Mouse (Mus musculus) C2C12 (cell line): ENCODE data around the gene Vars2. TPM values are rescaled to one million over a fixed set of nuclear protein-coding genes. Genes with fewer than 3 reads are reported as not detected.

Source experiments
- H3K27me3 ChIP-seq: one replicate; pipeline ENCODE4 v1.6.1; 2011; ENCODE audit not compliant: control insufficient read depth, insufficient read depth, insufficient read length
- H3K36me3 ChIP-seq: one replicate; pipeline ENCODE4 v1.6.1; 2011; ENCODE audit not compliant: control insufficient read depth, insufficient read depth
- H3K4me3 ChIP-seq: one replicate; pipeline ENCODE4 v1.5.1; 2011; ENCODE audit warnings: mild to moderate bottlenecking, control low read depth; ENCODE audit not compliant: poor library complexity, insufficient read depth, severe bottlenecking
- H3K79me2 ChIP-seq: one replicate; pipeline ENCODE4 v1.6.1; 2011; ENCODE audit not compliant: control insufficient read depth, insufficient read depth
- H3K79me3 ChIP-seq: one replicate; pipeline ENCODE4 v1.6.1; 2011; ENCODE audit warnings: low read depth, control low read depth
- H3ac ChIP-seq: one replicate; pipeline ENCODE3; 2011; ENCODE audit warnings: low read depth; ENCODE audit not compliant: control insufficient read depth, insufficient read length
- CEBPB ChIP-seq: IDR thresholded peaks from one replicate; pipeline ENCODE4 v1.6.1; 2011; ENCODE audit warnings: low read depth, mild to moderate bottlenecking, control low read depth, moderate library complexity
- CTCF ChIP-seq: IDR thresholded peaks from one replicate; pipeline ENCODE4 v1.5.1; 2011; ENCODE audit not compliant: control insufficient read depth, insufficient read depth, insufficient read length
- FOSL1 ChIP-seq: IDR thresholded peaks from one replicate; pipeline ENCODE4 v1.8.0; 2011; ENCODE audit warnings: mild to moderate bottlenecking, low read length; ENCODE audit not compliant: poor library complexity, insufficient read depth, severe bottlenecking
- MAX ChIP-seq: IDR thresholded peaks from one replicate; pipeline ENCODE4 v1.6.1; 2011; ENCODE audit warnings: mild to moderate bottlenecking, control low read depth
- MYOD1 ChIP-seq: IDR thresholded peaks from one replicate; pipeline ENCODE4 v1.6.1; 2011; ENCODE audit warnings: low read depth; ENCODE audit not compliant: control insufficient read depth, insufficient read length
- MYOG ChIP-seq: IDR thresholded peaks from one replicate; pipeline ENCODE4 v1.6.1; 2011; ENCODE audit not compliant: control insufficient read depth, insufficient read length; ENCODE audit errors: extremely low read depth
- USF1 ChIP-seq: IDR thresholded peaks from one replicate; pipeline ENCODE4 v1.6.1; 2011; ENCODE audit warnings: low read depth, mild to moderate bottlenecking, control low read depth, moderate library complexity
- polyA plus RNA-seq: library from polyadenylated mRNA; unstranded; fragments of >200 nt; fragmentation: generic; extraction: Trizol; gene quantifications from one replicate; pipeline ENCODE4 v1.2.1, GENCODE M21; 2012; ENCODE audit warnings: missing spikeins

The Vars2 gene
- polyA plus RNA-seq, 1 experiment = 12.6 TPM

DNA sequence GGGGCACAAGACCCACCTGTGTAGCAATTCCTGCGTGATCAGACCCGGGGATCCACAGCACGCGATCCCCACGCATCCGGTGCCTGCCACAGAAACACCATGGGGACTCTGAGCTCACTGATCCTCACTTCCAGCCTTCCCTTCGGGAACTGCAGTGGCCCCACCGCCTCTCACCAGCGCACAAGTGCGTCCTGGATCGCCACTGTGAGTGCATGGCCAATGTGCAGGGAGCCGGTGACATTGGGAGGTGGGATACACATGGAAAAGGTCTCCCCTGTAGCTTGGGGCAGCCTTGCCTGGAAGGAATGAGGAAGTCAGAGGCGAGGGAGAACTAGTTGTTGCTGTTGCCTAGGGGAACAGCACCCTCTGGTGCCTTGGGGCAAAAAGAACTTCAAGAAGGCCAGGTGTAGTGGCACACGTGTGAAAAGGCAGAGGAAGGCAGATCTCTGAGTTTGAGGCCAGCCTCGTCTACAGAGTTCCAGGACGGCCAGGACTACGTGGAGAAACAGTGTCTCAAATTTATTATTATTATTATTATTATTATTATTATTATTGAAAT is 1.4 kb downstream of the Vars2 start:
- Histone ChIP-seq H3K27me3 (no peaks in the 10 kb centered on the region), H3ac (no peak overlapping the region), H3K4me3 (peak overlapping the region; percentile 82), H3K79me2 (peaks cover 16% of the 10 kb centered on the region), H3K79me3 (no peaks in the 10 kb centered on the region), H3K36me3 (peaks cover 6% of the 10 kb centered on the region)
- TF ChIP-seq CTCF (peak; percentile 34), USF1 (no peak)

DNA sequence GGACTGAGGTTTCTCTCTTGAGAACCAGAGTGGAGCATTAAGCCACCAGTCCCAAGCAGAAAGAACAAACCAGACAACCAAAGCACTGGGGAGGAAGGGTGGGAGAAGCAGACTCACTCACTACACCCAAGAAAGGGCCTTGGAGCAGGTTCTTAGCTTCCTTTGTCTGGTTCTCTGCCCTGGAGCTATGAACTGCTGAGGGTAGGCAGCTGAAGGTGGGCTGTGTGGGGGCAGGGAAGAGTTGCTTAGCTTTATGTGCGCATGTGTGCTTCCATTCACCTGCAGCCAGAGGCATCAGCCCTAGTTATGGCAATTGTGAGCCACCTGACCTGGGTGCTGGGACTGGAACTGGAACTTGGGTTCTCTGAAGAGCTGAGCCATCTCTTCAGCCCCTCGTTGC is 14.3 kb downstream of the Vars2 start:
- H3K36me3 ChIP-seq = no peaks in the 10 kb centered on the region

DNA sequence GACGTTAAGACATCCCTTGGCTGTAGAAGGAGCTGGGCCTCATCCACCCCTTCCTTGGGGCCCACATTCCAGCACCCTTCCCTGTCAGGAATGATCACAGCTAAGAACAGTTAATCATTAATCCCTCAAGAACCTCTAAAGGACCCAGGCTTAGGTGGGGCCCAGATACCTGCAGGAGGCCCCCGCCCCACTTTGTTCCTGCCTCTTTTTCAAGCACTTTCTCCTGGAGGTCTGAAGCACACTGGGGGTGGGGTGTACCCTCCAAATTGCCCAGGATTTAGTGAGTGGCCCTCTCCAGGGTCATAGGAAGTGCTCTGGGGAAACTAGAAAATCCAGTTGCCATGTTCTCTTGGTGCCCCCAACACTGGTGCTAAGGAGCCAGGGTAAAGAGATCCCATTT is 18.0 kb downstream of the Vars2 start:
- H3K36me3 ChIP-seq = no peaks in the 10 kb centered on the region
- no peak for TF ChIP-seq CEBPB
- no peak for TF ChIP-seq MAX
- no peak for TF ChIP-seq MYOG
- no peak for TF ChIP-seq USF1
- no peak for TF ChIP-seq FOSL1
- no peak overlapping the region for H3ac ChIP-seq
- H3K79me3 ChIP-seq = no peaks in the 10 kb centered on the region
- H3K27me3 ChIP-seq = peaks cover 3% of the 10 kb centered on the region
- no peak overlapping the region for H3K4me3 ChIP-seq
- no peaks in the 10 kb centered on the region for H3K79me2 ChIP-seq

More for the DNA sequence above, 14.3 kb downstream of the Vars2 start:
- Histone ChIP-seq H3ac (no peak overlapping the region), H3K4me3 (no peak overlapping the region), H3K79me3 (no peaks in the 10 kb centered on the region), H3K27me3 (peaks cover 3% of the 10 kb centered on the region), H3K79me2 (no peaks in the 10 kb centered on the region)
- TF ChIP-seq CEBPB (no peak), USF1 (no peak), MYOD1 (no peak), CTCF (no peak), MAX (no peak), MYOG (no peak), FOSL1 (no peak)

DNA sequence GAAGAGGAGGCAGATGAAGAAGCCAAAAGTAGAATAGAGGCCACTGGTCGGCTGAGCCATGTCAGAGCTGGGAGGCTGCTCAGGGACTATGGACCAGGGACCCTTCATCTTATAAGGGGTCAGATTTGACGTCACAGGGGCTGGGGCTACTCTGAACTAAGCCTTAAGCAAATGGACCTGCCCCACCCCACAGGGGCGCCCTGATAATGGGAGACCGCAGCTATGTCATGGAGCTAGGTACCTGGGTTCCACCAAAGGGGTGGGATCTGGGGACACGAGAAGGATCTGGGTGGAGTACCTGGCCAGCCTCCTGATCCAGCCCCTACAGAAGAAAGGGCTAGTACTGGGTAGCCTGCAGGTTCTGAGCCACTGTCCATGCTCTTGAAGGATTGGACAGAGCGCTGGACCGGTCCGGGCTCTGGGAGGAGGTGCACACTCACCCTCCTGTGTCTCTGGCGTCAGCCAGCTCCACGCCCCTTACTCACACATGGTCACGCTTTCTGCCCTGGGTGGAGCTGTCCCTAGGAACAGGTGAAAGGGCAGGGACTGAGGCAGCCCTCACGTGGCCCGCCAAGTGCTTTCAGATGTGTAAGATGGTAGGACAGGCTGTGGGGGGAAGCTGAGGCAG is 23.7 kb downstream of the Vars2 start, which contains the start of gene Mucl3:
TSS of gene Mucl3 (minus strand) at position 87 of the 628 bp plus-strand sequence.
- TF ChIP-seq MYOG (no peak), CEBPB (no peak), USF1 (no peak), FOSL1 (no peak), MYOD1 (no peak), CTCF (no peak), MAX (no peak)

DNA sequence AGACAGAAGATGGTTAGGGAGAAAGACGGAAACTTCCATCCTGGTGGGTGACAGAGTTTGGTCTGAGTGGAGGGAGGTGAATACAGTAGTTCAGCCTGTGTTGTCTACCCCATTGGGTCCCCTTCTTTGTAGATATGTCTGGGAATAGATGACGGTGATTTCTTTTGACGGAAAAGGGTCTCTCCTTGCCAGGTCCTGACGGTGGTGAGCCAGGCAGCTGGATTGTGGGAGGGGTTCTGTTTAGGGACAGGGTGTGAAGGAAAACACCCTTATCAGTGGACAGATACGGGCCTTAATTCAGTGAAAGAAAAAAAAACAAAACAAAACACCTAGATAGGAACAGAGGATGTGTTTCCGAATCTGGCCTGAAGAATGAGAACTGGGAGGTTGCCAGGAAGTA is 28.0 kb downstream of the Vars2 start:
- Histone ChIP-seq H3K36me3 (no peaks in the 10 kb centered on the region), H3ac (no peak overlapping the region), H3K27me3 (peaks cover 15% of the 10 kb centered on the region), H3K79me2 (no peaks in the 10 kb centered on the region), H3K4me3 (no peak overlapping the region), H3K79me3 (no peaks in the 10 kb centered on the region)
- TF ChIP-seq MAX (no peak), CTCF (no peak)

More for the DNA sequence above, 23.7 kb downstream of the Vars2 start, which contains the start of gene Mucl3:
- no peaks in the 10 kb centered on the region for H3K79me3 ChIP-seq
- H3K27me3 ChIP-seq = peaks cover 15% of the 10 kb centered on the region
- H3K4me3 ChIP-seq = no peak within 1 kb of the TSS
- H3ac ChIP-seq = no peak within 1 kb of the TSS
- no peaks in the 10 kb centered on the region for H3K36me3 ChIP-seq
- H3K79me2 ChIP-seq = no peaks in the 10 kb centered on the region

DNA sequence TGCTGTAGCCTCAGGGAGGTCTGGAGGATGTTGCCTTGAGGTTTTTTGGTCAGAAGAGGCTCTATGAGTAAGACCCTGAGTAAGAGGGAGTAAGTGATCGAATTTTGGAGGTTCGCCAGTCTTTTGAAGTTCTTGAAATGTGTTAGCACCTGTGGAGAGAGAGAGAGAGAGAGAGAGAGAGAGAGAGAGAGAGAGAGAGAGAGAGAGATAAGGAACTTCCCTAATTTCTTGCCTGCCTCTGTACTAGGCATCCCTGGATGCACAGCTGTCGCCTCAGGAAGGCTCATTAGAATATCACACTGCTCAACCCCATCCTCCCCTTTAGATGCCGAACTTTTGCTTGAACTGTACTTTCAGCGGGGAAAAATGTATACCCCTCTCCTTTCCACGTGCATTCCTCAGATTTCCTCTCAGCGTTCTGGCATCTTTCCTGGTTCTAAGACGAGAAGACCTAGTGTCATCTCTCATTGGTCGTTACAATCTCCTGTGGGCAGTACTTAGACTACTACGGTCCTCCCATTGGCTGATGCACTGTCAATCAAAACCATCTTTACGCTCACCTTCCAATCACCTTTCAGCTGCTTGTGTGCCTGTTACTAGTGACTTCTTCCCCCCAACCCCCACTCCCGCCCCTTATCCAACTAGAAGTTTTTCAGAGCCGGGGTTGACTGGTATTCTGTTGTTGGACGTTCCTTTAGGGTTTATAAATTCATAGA is 28.8 kb downstream of the Vars2 start:
- Histone ChIP-seq H3K79me2 (no peaks in the 10 kb centered on the region), H3K79me3 (no peaks in the 10 kb centered on the region), H3K4me3 (no peak overlapping the region), H3K27me3 (peaks cover 9% of the 10 kb centered on the region), H3ac (no peak overlapping the region), H3K36me3 (no peaks in the 10 kb centered on the region)
- no peak for TF ChIP-seq MAX
- TF ChIP-seq FOSL1 = no peak
- no peak for TF ChIP-seq MYOG
- TF ChIP-seq MYOD1 = no peak
- no peak for TF ChIP-seq USF1
- no peak for TF ChIP-seq CEBPB
- TF ChIP-seq CTCF = no peak
